Mouse (Mus musculus) midbrain, embryonic 15.5 days (tissue): ENCODE measurements at regions not wholly inside any gene's neighbourhood (a gene's known extent, or its start where the extent isn't known, plus 50 kb on each side); places are given as distances from the start of the nearest gene placed in this dataset.
A peak's percentile ranks its signal among the peaks of the same experiment; 100 is the strongest.

Experiments used
- ATAC-seq: fragments of 200-750 bp; cut with Nextera tagmentation; replicated peaks from 2 replicates; pipeline ENCODE4 v1.8.0; 2017; ENCODE audit warnings: moderate TSS enrichment
- H3K27ac ChIP-seq: fragments of 300-500 bp; sonication (generic); 2 replicates; pipeline ENCODE4 v1.5.1; 2015; ENCODE audit warnings: mild to moderate bottlenecking, inconsistent platforms
- H3K27me3 ChIP-seq: fragments of 300-500 bp; sonication (generic); replicated peaks from 2 replicates; pipeline ENCODE4 v1.6.1; 2015; ENCODE audit warnings: inconsistent platforms
- H3K36me3 ChIP-seq: fragments of 300-500 bp; sonication (generic); replicated peaks from 2 replicates; pipeline ENCODE4 v1.6.1; 2015; ENCODE audit warnings: inconsistent platforms
- H3K4me1 ChIP-seq: fragments of 300-500 bp; sonication (generic); 2 replicates; pipeline ENCODE4 v1.6.1; 2015; ENCODE audit warnings: inconsistent platforms
- H3K4me2 ChIP-seq: fragments of 300-500 bp; sonication (generic); 2 replicates; pipeline ENCODE4 v1.6.1; 2015; ENCODE audit warnings: inconsistent platforms, mild to moderate bottlenecking, moderate library complexity
- H3K4me3 ChIP-seq: fragments of 300-500 bp; sonication (generic); 2 replicates; pipeline ENCODE4 v1.5.1; 2015; ENCODE audit warnings: mild to moderate bottlenecking, inconsistent platforms
- H3K9ac ChIP-seq: fragments of 300-500 bp; sonication (generic); 2 replicates; pipeline ENCODE4 v1.6.1; 2015; ENCODE audit warnings: mild to moderate bottlenecking, inconsistent platforms
- H3K9me3 ChIP-seq: fragments of 300-500 bp; sonication (generic); 2 replicates; pipeline ENCODE4 v1.6.1; 2016; ENCODE audit warnings: inconsistent platforms
- WGBS: fragments of 180-500 bp; shearing (Covaris S2); methylation state at CpG from one replicate; pipeline ENCODE4 v1.1.7; 2015; ENCODE audit warnings: mixed read lengths; 5-methylcytosine and 5-hydroxymethylcytosine counted together

GRCm38 (mm10) chr4:92574586-92574985, 383.0 kb upstream of the Gm12666 start:
- 81% methylated on average over 2 of the region's 2 CpGs for WGBS

GRCm38 (mm10) chr4:92565357-92565756, 373.8 kb upstream of the Gm12666 start:
- H3K4me1 ChIP-seq = no peaks in the 10 kb centered on the region
- ATAC-seq = no peak
- no peak overlapping the region for H3K27ac ChIP-seq
- no peak overlapping the region for H3K9ac ChIP-seq
- H3K27me3 ChIP-seq = no peaks in the 10 kb centered on the region
- H3K9me3 ChIP-seq = no peaks in the 10 kb centered on the region
- no peaks in the 10 kb centered on the region for H3K36me3 ChIP-seq
- no peak overlapping the region for H3K4me2 ChIP-seq
- H3K4me3 ChIP-seq = no peak overlapping the region
- 70% methylated on average over 2 of the region's 2 CpGs for WGBS

More at GRCm38 (mm10) chr4:92574586-92574985, 383.0 kb upstream of the Gm12666 start:
- no peak overlapping the region for H3K9ac ChIP-seq
- no peaks in the 10 kb centered on the region for H3K9me3 ChIP-seq
- H3K27me3 ChIP-seq = no peaks in the 10 kb centered on the region
- no peak overlapping the region for H3K27ac ChIP-seq
- H3K4me3 ChIP-seq = no peak overlapping the region
- H3K4me1 ChIP-seq = no peaks in the 10 kb centered on the region
- H3K36me3 ChIP-seq = no peaks in the 10 kb centered on the region
- ATAC-seq = no peak
- H3K4me2 ChIP-seq = no peak overlapping the region

GRCm38 (mm10) chr4:92555186-92555585, 363.6 kb upstream of the Gm12666 start:
- H3K4me1 ChIP-seq = no peaks in the 10 kb centered on the region
- no peak overlapping the region for H3K4me3 ChIP-seq
- no peak overlapping the region for H3K27ac ChIP-seq
- H3K9me3 ChIP-seq = no peaks in the 10 kb centered on the region
- no peak overlapping the region for H3K9ac ChIP-seq
- no peak for ATAC-seq
- H3K27me3 ChIP-seq = no peaks in the 10 kb centered on the region
- H3K4me2 ChIP-seq = no peak overlapping the region
- H3K36me3 ChIP-seq = no peaks in the 10 kb centered on the region
- WGBS = 63% methylated on average over 1 of the region's 1 CpGs

GRCm38 (mm10) chr4:92542089-92542488, 350.5 kb upstream of the Gm12666 start:
- no peaks in the 10 kb centered on the region for H3K9me3 ChIP-seq
- H3K9ac ChIP-seq = no peak overlapping the region
- no peak overlapping the region for H3K4me3 ChIP-seq
- H3K4me2 ChIP-seq = no peak overlapping the region
- H3K27ac ChIP-seq = no peak overlapping the region
- peak; percentile 92 for ATAC-seq
- H3K36me3 ChIP-seq = no peaks in the 10 kb centered on the region
- H3K27me3 ChIP-seq = no peaks in the 10 kb centered on the region
- no peaks in the 10 kb centered on the region for H3K4me1 ChIP-seq

- no peak overlapping the region for H3K4me3 ChIP-seq
- H3K9me3 ChIP-seq = no peaks in the 10 kb centered on the region
- no peaks in the 10 kb centered on the region for H3K36me3 ChIP-seq
- no peak overlapping the region for H3K27ac ChIP-seq
- H3K27me3 ChIP-seq = no peaks in the 10 kb centered on the region
- H3K9ac ChIP-seq = no peak overlapping the region
- no peaks in the 10 kb centered on the region for H3K4me1 ChIP-seq
- no peak for ATAC-seq
- WGBS = 92% methylated on average over 9 of the region's 9 CpGs
- H3K4me2 ChIP-seq = no peak overlapping the region
Measured at GRCm38 (mm10) chr4:92538296-92538695, 346.7 kb upstream of the Gm12666 start.

- Histone ChIP-seq H3K4me1 (no peaks in the 10 kb centered on the region), H3K36me3 (no peaks in the 10 kb centered on the region), H3K4me2 (no peak overlapping the region), H3K27me3 (no peaks in the 10 kb centered on the region), H3K9ac (no peak overlapping the region), H3K9me3 (no peaks in the 10 kb centered on the region), H3K27ac (no peak overlapping the region), H3K4me3 (no peak overlapping the region)
- ATAC-seq = no peak
Measured at GRCm38 (mm10) chr4:92502010-92502409, 310.5 kb upstream of the Gm12666 start.

- 77% methylated on average over 5 of the region's 5 CpGs for WGBS
- no peaks in the 10 kb centered on the region for H3K4me1 ChIP-seq
- H3K4me3 ChIP-seq = no peak overlapping the region
- no peaks in the 10 kb centered on the region for H3K9me3 ChIP-seq
- H3K9ac ChIP-seq = no peak overlapping the region
- no peak overlapping the region for H3K27ac ChIP-seq
- no peak for ATAC-seq
- H3K4me2 ChIP-seq = no peak overlapping the region
- no peaks in the 10 kb centered on the region for H3K36me3 ChIP-seq
- no peaks in the 10 kb centered on the region for H3K27me3 ChIP-seq
Measured at GRCm38 (mm10) chr4:92500168-92500567, 308.6 kb upstream of the Gm12666 start.

- no peak overlapping the region for H3K27ac ChIP-seq
Measured at GRCm38 (mm10) chr4:92486603-92487002, 295.1 kb upstream of the Gm12666 start.

GRCm38 (mm10) chr4:92458186-92458585, 266.6 kb upstream of the Gm12666 start:
- Histone ChIP-seq H3K4me2 (no peak overlapping the region), H3K4me1 (no peaks in the 10 kb centered on the region), H3K4me3 (no peak overlapping the region), H3K36me3 (no peaks in the 10 kb centered on the region), H3K27me3 (no peaks in the 10 kb centered on the region), H3K27ac (no peak overlapping the region), H3K9me3 (no peaks in the 10 kb centered on the region), H3K9ac (no peak overlapping the region)
- no peak for ATAC-seq

More at GRCm38 (mm10) chr4:92486603-92487002, 295.1 kb upstream of the Gm12666 start:
- Histone ChIP-seq H3K4me2 (no peak overlapping the region), H3K4me1 (no peaks in the 10 kb centered on the region), H3K36me3 (no peaks in the 10 kb centered on the region), H3K9ac (no peak overlapping the region), H3K9me3 (no peaks in the 10 kb centered on the region), H3K27me3 (no peaks in the 10 kb centered on the region), H3K4me3 (no peak overlapping the region)
- ATAC-seq = no peak
